Mouse (Mus musculus): ENCODE measurements around the gene Mboat7. TPM values are rescaled to one million over a fixed set of nuclear protein-coding genes. Genes with fewer than 3 reads are reported as not detected.
A peak's percentile ranks its signal among the peaks of the same experiment; 100 is the strongest.
"Not testable (repeated sequence)": the region's sequence is repeated elsewhere in the genome, so short reads cannot be mapped to it uniquely, and the experiment has no call there.

The Mboat7 gene
- 155 and 156 TPM in 2 replicates for polyA plus RNA-seq (2012; rRNA removed)

GRCm38 (mm10) chr7:3692987-3693808 is at the start of gene Mboat7:
TSS of gene Mboat7 (minus strand) at chr7:3693523.
- Histone ChIP-seq H3K4me3 (ENCODE audit: insufficient read depth, low read length) (peak within 1 kb of the TSS; percentile 53), H3K27ac (ENCODE audit: insufficient read depth, low read length) (peak within 1 kb of the TSS; percentile 29), H3K4me1 (ENCODE audit: control insufficient read depth, insufficient read depth, low read length) (no peaks in the 10 kb centered on the region)
- peak; percentile 83 for TF ChIP-seq POLR2A (IDR thresholded peaks at IDR 0.05; ENCODE audit: extremely low read depth, insufficient read depth, low read length)
- TF ChIP-seq CTCF (IDR thresholded peaks at IDR 0.05; ENCODE audit: extremely low read depth, insufficient read depth, low read length): no peak

GRCm38 (mm10) chr7:3732675-3733074 is 39.4 kb upstream of the Mboat7 start:
- not testable (repeated sequence) for H3K27ac ChIP-seq (ENCODE audit: insufficient read depth, low read length); H3K4me1 ChIP-seq (ENCODE audit: control insufficient read depth, insufficient read depth, low read length); H3K4me3 ChIP-seq (ENCODE audit: insufficient read depth, low read length)

GRCm38 (mm10) chr7:3725459-3725858 is 32.1 kb upstream of the Mboat7 start:
- not testable (repeated sequence) for H3K27ac ChIP-seq (ENCODE audit: insufficient read depth, low read length); H3K4me3 ChIP-seq (ENCODE audit: insufficient read depth, low read length); H3K4me1 ChIP-seq (ENCODE audit: control insufficient read depth, insufficient read depth, low read length)

- H3K4me3 ChIP-seq (ENCODE audit: insufficient read depth, low read length): not testable (repeated sequence)
These were observed 26.9 kb upstream of the Mboat7 start, which contains the start of gene Pirb for GRCm38 (mm10) chr7:3720268-3720667. TSS of gene Pirb (minus strand) at chr7:3720391.

GRCm38 (mm10) chr7:3715249-3715648 is 21.9 kb upstream of the Mboat7 start:
- no peak for TF ChIP-seq POLR2A (IDR thresholded peaks at IDR 0.05; ENCODE audit: extremely low read depth, insufficient read depth, low read length)
- TF ChIP-seq CTCF (IDR thresholded peaks at IDR 0.05; ENCODE audit: extremely low read depth, insufficient read depth, low read length): no peak
- Histone ChIP-seq H3K4me3 (ENCODE audit: insufficient read depth, low read length) (no peak overlapping the region), H3K27ac (ENCODE audit: insufficient read depth, low read length) (no peak overlapping the region), H3K4me1 (ENCODE audit: control insufficient read depth, insufficient read depth, low read length) (no peaks in the 10 kb centered on the region)

More at GRCm38 (mm10) chr7:3720268-3720667, 26.9 kb upstream of the Mboat7 start, which contains the start of gene Pirb:
- H3K27ac ChIP-seq (ENCODE audit: insufficient read depth, low read length); H3K4me1 ChIP-seq (ENCODE audit: control insufficient read depth, insufficient read depth, low read length): not testable (repeated sequence)

GRCm38 (mm10) chr7:3712264-3712942 is 19.1 kb upstream of the Mboat7 start:
- no peak overlapping the region for H3K27ac ChIP-seq (ENCODE audit: insufficient read depth, low read length)
- H3K4me1 ChIP-seq (ENCODE audit: control insufficient read depth, insufficient read depth, low read length): no peaks in the 10 kb centered on the region
- TF ChIP-seq CTCF (IDR thresholded peaks at IDR 0.05; ENCODE audit: extremely low read depth, insufficient read depth, low read length) (no peak), POLR2A (IDR thresholded peaks at IDR 0.05; ENCODE audit: extremely low read depth, insufficient read depth, low read length) (no peak)
- H3K4me3 ChIP-seq (ENCODE audit: insufficient read depth, low read length): no peak overlapping the region

GRCm38 (mm10) chr7:3709000-3709399 is 15.7 kb upstream of the Mboat7 start:
- Histone ChIP-seq H3K4me3 (ENCODE audit: insufficient read depth, low read length) (no peak overlapping the region), H3K27ac (ENCODE audit: insufficient read depth, low read length) (no peak overlapping the region), H3K4me1 (ENCODE audit: control insufficient read depth, insufficient read depth, low read length) (no peaks in the 10 kb centered on the region)
- TF ChIP-seq CTCF (IDR thresholded peaks at IDR 0.05; ENCODE audit: extremely low read depth, insufficient read depth, low read length): no peak
- no peak for TF ChIP-seq POLR2A (IDR thresholded peaks at IDR 0.05; ENCODE audit: extremely low read depth, insufficient read depth, low read length)

- H3K4me1 ChIP-seq (ENCODE audit: control insufficient read depth, insufficient read depth, low read length): not testable (repeated sequence)
These were observed 15.2 kb upstream of the Mboat7 start for GRCm38 (mm10) chr7:3708447-3708980.

GRCm38 (mm10) chr7:3707568-3708413 is 14.5 kb upstream of the Mboat7 start:
- H3K27ac ChIP-seq (ENCODE audit: insufficient read depth, low read length): no peak overlapping the region
- H3K4me3 ChIP-seq (ENCODE audit: insufficient read depth, low read length): no peak overlapping the region
- no peaks in the 10 kb centered on the region for H3K4me1 ChIP-seq (ENCODE audit: control insufficient read depth, insufficient read depth, low read length)
- TF ChIP-seq CTCF (IDR thresholded peaks at IDR 0.05; ENCODE audit: extremely low read depth, insufficient read depth, low read length) (no peak), POLR2A (IDR thresholded peaks at IDR 0.05; ENCODE audit: extremely low read depth, insufficient read depth, low read length) (no peak)

More at GRCm38 (mm10) chr7:3708447-3708980, 15.2 kb upstream of the Mboat7 start:
- not testable (repeated sequence) for H3K4me3 ChIP-seq (ENCODE audit: insufficient read depth, low read length); H3K27ac ChIP-seq (ENCODE audit: insufficient read depth, low read length)
